Mouse (Mus musculus) ovary, adult 10 weeks (tissue): ENCODE measurements around the gene Ascc3. TPM values are rescaled to one million over a fixed set of nuclear protein-coding genes. Genes with fewer than 3 reads are reported as not detected.

ENCODE experiments used
- polyA plus RNA-seq: library from polyadenylated mRNA; stranded (reverse); fragments of 350-450 nt; fragmentation: Illumina TruSeq; extraction: RNeasy Lipid Tissue Mini Kit (QIAGEN cat#74804); gene quantifications from one replicate; pipeline ENCODE4 v1.2.3, GENCODE M21; 2014

Ascc3 gene
- polyA plus RNA-seq, result 60.3 TPM

DNA sequence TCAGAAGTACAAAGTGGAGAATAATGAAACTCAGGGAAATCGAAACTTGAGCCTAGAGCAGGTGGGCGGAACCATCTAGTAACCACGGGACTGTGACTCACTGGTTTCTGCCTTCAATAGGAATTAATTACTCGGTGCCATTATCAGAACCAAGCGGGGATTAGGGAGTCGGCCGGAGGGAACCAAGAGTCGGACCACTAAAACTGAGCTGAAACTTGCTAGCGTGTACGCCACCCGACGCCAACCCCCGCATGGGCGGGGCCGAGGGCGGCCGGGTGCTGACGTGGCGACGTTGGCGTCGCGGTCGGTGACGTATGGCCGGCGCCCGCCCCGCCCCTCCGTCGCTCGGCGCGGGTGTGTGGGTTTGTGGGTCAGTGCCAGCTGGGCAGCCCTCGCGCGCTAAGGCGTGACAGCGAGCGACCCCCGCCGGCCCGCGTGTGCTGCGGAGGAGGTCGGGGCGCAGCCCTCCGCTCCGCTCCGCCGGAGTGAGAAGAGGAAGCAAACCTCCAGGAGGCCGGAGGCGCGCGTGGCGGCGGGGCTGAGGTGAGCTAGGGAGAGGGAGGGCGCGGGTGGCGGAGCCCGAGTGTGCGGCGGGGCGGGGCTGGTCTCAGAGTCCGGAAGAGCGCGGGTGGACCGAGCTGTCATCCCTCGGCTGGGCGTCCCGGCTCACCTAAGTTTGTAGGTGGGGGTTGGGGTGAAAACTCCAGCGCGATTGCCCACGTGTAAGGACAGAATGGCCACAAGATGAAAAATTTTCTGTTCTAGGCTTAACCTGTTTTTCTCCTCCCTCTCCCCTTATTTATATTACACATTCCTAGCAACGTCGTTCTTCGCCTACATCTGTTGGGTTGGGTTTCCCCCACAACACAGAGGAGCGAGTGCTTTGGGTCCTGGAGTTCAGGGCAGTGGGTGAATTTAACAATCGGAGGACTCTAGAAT lies at the start of gene Ascc3:
Gene Ascc3, plus strand, starts transcription at position 315 of the 939 bp plus-strand sequence.

DNA sequence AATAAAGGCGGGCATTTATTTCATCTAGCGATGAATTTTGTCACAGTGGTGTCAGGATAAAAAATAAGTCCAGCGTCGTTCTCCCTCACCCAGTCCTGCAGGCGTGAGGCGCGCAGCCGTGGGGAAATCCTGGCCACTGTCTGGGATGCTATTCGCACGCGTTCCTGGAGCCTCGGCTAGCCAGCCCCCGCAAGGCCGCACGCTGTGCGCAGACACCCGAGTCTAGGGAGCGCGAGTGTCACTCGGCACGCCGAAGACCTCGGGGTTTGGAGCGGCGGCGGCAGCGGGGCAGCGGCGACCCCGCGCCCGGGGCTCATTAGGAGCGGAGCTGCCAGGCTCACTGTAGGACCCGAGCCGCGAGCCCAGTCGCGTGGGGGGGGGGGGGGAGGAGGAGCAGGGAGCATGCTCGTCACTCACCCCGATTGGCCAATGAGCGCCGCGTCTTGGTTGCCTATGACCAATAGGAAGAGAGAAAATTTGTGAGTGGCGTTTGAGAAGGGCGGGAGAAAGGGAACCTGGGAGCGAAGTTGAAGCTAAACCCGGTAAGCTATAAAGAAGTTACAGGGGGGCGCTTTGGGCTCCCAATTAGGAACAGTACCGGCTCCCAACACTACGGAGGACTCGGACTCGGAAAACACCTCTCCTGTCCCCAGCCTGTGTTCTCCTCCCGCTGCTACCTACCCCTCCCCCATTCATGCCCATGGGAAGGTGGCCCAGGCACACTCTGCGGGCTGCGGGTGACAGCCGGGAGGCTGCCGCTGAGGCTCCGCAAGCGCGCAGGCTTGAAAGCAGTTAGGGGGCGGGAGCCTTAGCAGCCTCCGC lies 301.9 kb downstream of the Ascc3 start, which contains the start of gene Sim1:
Gene Sim1, plus strand, starts transcription at position 585 of the 822 bp plus-strand sequence.

